In genomic region chr16:31696367-31696766, GRCm38 (mm10) we compare ENCODE assay signal across 16 mouse cellular contexts. TPM values are rescaled to one million over a fixed set of nuclear protein-coding genes. Genes with fewer than 3 reads are reported as not detected.
DNase-seq lines count a peak whose midpoint lies in the region; ATAC-seq and TF ChIP-seq lines count a peak whose summit lies in the region.
"Had no signal": no experiment of that assay in that cellular context is flagged by ENCODE, and none has a peak within 500 bp of the region (broad histone marks: within the 10 kb centered on the region; RNA-seq: fewer than 3 reads in every experiment).

No protein-coding gene starts in this region.

- DNase-seq in cerebellum, adult 8-10 months = peak; percentile 29
- DNase-seq in cerebellum, postnatal 25 days = no peak
- no peak for DNase-seq in hindbrain, postnatal 0 days (ENCODE audit: low spot score)
- DNase-seq in thymus, adult 2 months = no peak
- no peak for DNase-seq in thymus, postnatal 4 days
- no peak for DNase-seq in adrenal gland, adult 18-20 months (ENCODE audit: low spot score in 2 of 2)
- DNase-seq in gastrocnemius, postnatal 10 days = no peak
- DNase-seq: cerebellum, postnatal 14 days; heart, postnatal 36 days; thymus, adult 18-20 months had no signal

- H3K4me1 ChIP-seq in hindbrain, postnatal 0 days (ENCODE audit: insufficient read depth, low read length) = no peaks in the 10 kb centered on the region
- H3K4me1 ChIP-seq in hindbrain, embryonic 13.5 days (replicated peaks) = peaks cover 3% of the 10 kb centered on the region
- H3K4me1 ChIP-seq in thymus, adult 2 months (replicated peaks; ENCODE audit: control insufficient read depth, insufficient read depth, low read length) = peaks cover 2% of the 10 kb centered on the region

- no peak overlapping the region for H3K9ac ChIP-seq in hindbrain, postnatal 0 days (replicated peaks; ENCODE audit: low read length)
- H3K9ac ChIP-seq in hindbrain, embryonic 13.5 days = no peak overlapping the region
- H3K9ac ChIP-seq: embryonic facial prominence, embryonic 13.5 days; forebrain, embryonic 12.5 days; kidney, embryonic 15.5 days had no signal

- H3K27me3 ChIP-seq in hindbrain, postnatal 0 days (ENCODE audit: insufficient read depth, low read length) = no peaks in the 10 kb centered on the region
- H3K27me3 ChIP-seq in hindbrain, embryonic 13.5 days = no peaks in the 10 kb centered on the region
- no peaks in the 10 kb centered on the region for H3K27me3 ChIP-seq in thymus, adult 2 months (ENCODE audit: control insufficient read depth, insufficient read depth, low read length)
- H3K27me3 ChIP-seq: embryonic facial prominence, embryonic 13.5 days; forebrain, embryonic 12.5 days; kidney, embryonic 15.5 days had no signal

- H3K9me3 ChIP-seq in hindbrain, postnatal 0 days (ENCODE audit: low read length) = no peaks in the 10 kb centered on the region
- no peaks in the 10 kb centered on the region for H3K9me3 ChIP-seq in hindbrain, embryonic 13.5 days
- H3K9me3 ChIP-seq: embryonic facial prominence, embryonic 13.5 days; forebrain, embryonic 12.5 days; kidney, embryonic 15.5 days; limb, embryonic 10.5 days had no signal

- H3K4me3 ChIP-seq in hindbrain, postnatal 0 days (ENCODE audit: low read length) = no peak overlapping the region
- no peak overlapping the region for H3K4me3 ChIP-seq in hindbrain, embryonic 13.5 days
- no peak overlapping the region for H3K4me3 ChIP-seq in thymus, adult 2 months (ENCODE audit: control insufficient read depth, insufficient read depth, low read length)
- H3K4me3 ChIP-seq: embryonic facial prominence, embryonic 13.5 days; forebrain, embryonic 12.5 days; kidney, embryonic 15.5 days; limb, embryonic 10.5 days; myocyte had no signal

- H3K36me3 ChIP-seq in hindbrain, postnatal 0 days (ENCODE audit: insufficient read depth, low read length) = no peaks in the 10 kb centered on the region
- H3K36me3 ChIP-seq in hindbrain, embryonic 13.5 days = no peaks in the 10 kb centered on the region
- H3K36me3 ChIP-seq in thymus, adult 2 months (ENCODE audit: control insufficient read depth, insufficient read depth, low read length) = no peaks in the 10 kb centered on the region
- H3K36me3 ChIP-seq: embryonic facial prominence, embryonic 13.5 days; forebrain, embryonic 12.5 days; kidney, embryonic 15.5 days had no signal

- TF ChIP-seq POLR2A in thymus, adult 2 months (IDR thresholded peaks at IDR 0.05; ENCODE audit: control insufficient read depth, extremely low read depth, insufficient read depth, low read length, poor library complexity) = no peak

- H3K4me2 ChIP-seq in hindbrain, postnatal 0 days (ENCODE audit: low read depth, low read length) = peak overlapping the region; percentile 19
- no peak overlapping the region for H3K4me2 ChIP-seq in hindbrain, embryonic 13.5 days
- H3K4me2 ChIP-seq: embryonic facial prominence, embryonic 13.5 days; forebrain, embryonic 12.5 days; kidney, embryonic 15.5 days had no signal

- H3K27ac ChIP-seq in hindbrain, postnatal 0 days = no peak overlapping the region
- no peak overlapping the region for H3K27ac ChIP-seq in hindbrain, embryonic 13.5 days
- peak overlapping the region; percentile 61; the same call in 1 of the 2 replicates for H3K27ac ChIP-seq in thymus, adult 2 months (ENCODE audit: control insufficient read depth, insufficient read depth, low read length)
- H3K27ac ChIP-seq: embryonic facial prominence, embryonic 13.5 days; forebrain, embryonic 12.5 days; kidney, embryonic 15.5 days; limb, embryonic 10.5 days had no signal

- TF ChIP-seq CTCF in hindbrain, postnatal 0 days (IDR thresholded peaks at IDR 0.05; ENCODE audit: low read depth) = no peak
- TF ChIP-seq CTCF in thymus, adult 2 months (IDR thresholded peaks at IDR 0.05; ENCODE audit: borderline replicate concordance, control insufficient read depth, extremely low read depth, insufficient read depth, low read length, poor library complexity) = no peak

- no peak for ATAC-seq in hindbrain, postnatal 0 days
- ATAC-seq in hindbrain, embryonic 13.5 days (ENCODE audit: low FRiP score) = no peak

- WGBS in hindbrain, postnatal 0 days = 63% methylated on average over 6 of the region's 6 CpGs
- 78% methylated on average over 6 of the region's 6 CpGs for WGBS in hindbrain, embryonic 13.5 days
- WGBS in thymus, adult 2 months = 25% methylated on average over 6 of the region's 6 CpGs

RNA-seq across cellular contexts. Expression of gene Dlg1, which starts 33.1 kb away (rescaled TPM):
- total RNA-seq in hindbrain, postnatal 0 days (2014; rRNA removed) = 21.3 and 22.7 TPM in 2 replicates
- polyA plus RNA-seq in hindbrain, postnatal 0 days (2015; fragmentation: Nextera tagmentation; extraction: Ambion mirVana) = 11.3 and 11.4 TPM in 2 replicates
- polyA plus RNA-seq in hindbrain, embryonic 13.5 days (2015; fragmentation: Nextera tagmentation; extraction: Ambion mirVana) = 11.9 and 12.6 TPM in 2 replicates
- 18.9 and 20.3 TPM in 2 replicates for polyA plus RNA-seq in thymus, adult 2 months (2012; rRNA removed)
- total RNA-seq in adrenal gland, adult 18-20 months (2021) = 100 to 1,000 TPM in 1 of 2 experiments, 10 to 100 TPM in 1; 80.1 to 117 TPM
- 10 to 100 TPM; 33.1 to 39.4 TPM for total RNA-seq in gastrocnemius, postnatal 10 days (2021)
